ENCODE assay signal across 8 mouse cellular contexts in the genomic region with DNA sequence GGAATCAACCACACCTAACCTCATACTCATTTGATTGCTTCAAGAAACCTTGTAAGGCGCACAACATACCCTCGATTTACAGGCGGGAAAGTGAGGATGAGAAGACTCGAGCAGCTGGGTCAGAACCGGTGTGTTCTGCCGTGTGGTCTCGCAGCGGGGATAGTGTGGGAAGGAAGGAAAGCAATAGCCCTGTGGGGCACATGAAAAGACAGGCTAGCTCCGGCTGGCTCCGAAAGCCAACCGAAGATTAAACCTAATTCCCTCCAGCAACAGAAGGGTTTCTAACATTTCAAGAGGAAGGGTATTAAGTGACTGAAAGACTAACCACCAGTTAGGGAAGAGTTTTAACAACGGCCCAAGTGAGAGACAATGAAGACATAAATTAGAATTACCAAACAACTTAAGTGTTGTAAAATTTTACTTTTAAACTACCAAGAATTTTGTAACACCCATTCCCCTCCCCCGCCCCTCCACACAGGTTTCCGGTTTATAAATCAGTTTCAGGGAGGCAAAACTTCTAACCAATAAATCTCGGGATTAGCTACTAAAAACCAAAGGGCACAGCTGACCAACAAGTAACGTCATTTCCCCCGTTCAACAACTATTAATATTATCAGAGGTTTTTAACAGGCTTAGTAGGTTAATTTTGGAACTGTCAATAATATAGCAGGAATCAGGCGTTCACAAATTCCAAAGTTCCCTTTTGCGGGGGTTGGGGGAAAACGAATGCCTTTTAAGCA. TPM values are rescaled to one million over a fixed set of nuclear protein-coding genes. Genes with fewer than 3 reads are reported as not detected.
A peak's percentile ranks its signal among the peaks of the same experiment; 100 is the strongest.
DNase-seq lines count a peak whose midpoint lies in the region; ATAC-seq and TF ChIP-seq lines count a peak whose summit lies in the region.

No protein-coding gene starts in this region.

- H3K27ac ChIP-seq in left cerebral cortex, adult 2 months = no peak overlapping the region; the same call in 1 of the 2 replicates
- peak overlapping the region; percentile 98; the same call in 1 of the 2 replicates for H3K27ac ChIP-seq in midbrain, embryonic 12.5 days (replicated peaks)

- WGBS in midbrain, embryonic 12.5 days = 13% methylated on average over 20 of the region's 20 CpGs

- H3K9me3 ChIP-seq in midbrain, embryonic 12.5 days = no peaks in the 10 kb centered on the region

- no peak for ATAC-seq in midbrain, embryonic 12.5 days (ENCODE audit: low FRiP score, low read depth)

- H3K9ac ChIP-seq in midbrain, embryonic 12.5 days (replicated peaks) = peak overlapping the region; percentile 94

- H3K27me3 ChIP-seq in midbrain, embryonic 12.5 days = no peaks in the 10 kb centered on the region

- intact Hi-C loops in left cerebral cortex, adult 2 months (cut with DNase I) = loop anchor here (2.0 kb wide), 1 partner anchor 66 kb away; no protein-coding TSS in a partner anchor

- peak overlapping the region; percentile 78 for H3K4me3 ChIP-seq in left cerebral cortex, adult 2 months
- peak overlapping the region; percentile 91 for H3K4me3 ChIP-seq in midbrain, embryonic 12.5 days

- H3K4me2 ChIP-seq in midbrain, embryonic 12.5 days (replicated peaks) = peak overlapping the region; percentile 80

- no peak for TF ChIP-seq CTCF in left cerebral cortex, adult 2 months (IDR thresholded peaks at IDR 0.05)

- DNase-seq in left cerebral cortex, adult 2 months (ENCODE audit: extremely low spot score in 1 of 2, low spot score in 2 of 2) = no peak
- no peak for DNase-seq in left cerebral cortex, adult 9 months (ENCODE audit: low spot score in 2 of 2)
- DNase-seq in embryo, embryonic 9.5 days (ENCODE audit: extremely low spot score) = peak; percentile 13
- DNase-seq in hindlimb bud, embryonic 11.5 days (ENCODE audit: extremely low spot score, low read depth, low spot score) = peak; percentile 28
- DNase-seq in cerebellum, postnatal 14 days = no peak
- no peak for DNase-seq in right cerebral cortex, postnatal 36 days (ENCODE audit: low spot score in 2 of 2)
- DNase-seq in gastrocnemius, adult 18-20 months (ENCODE audit: low spot score) = no peak

- peaks cover 27% of the 10 kb centered on the region for H3K4me1 ChIP-seq in midbrain, embryonic 12.5 days

- peaks cover 25% of the 10 kb centered on the region for H3K36me3 ChIP-seq in midbrain, embryonic 12.5 days

RNA-seq across cellular contexts. Expression of gene Maml1, which starts 1.5 kb away (rescaled TPM):
- 10 to 100 TPM; 11.1 to 11.5 TPM for total RNA-seq in left cerebral cortex, adult 2 months (2021)
- 6.4 and 6.6 TPM in 2 replicates for polyA plus RNA-seq in midbrain, embryonic 12.5 days (2016; fragmentation: Nextera tagmentation; extraction: Ambion mirVana)
- total RNA-seq in gastrocnemius, adult 18-20 months (2021) = 1 to 10 TPM; 4.9 to 7.4 TPM

RNA-seq across cellular contexts. Expression of gene Canx, which starts 34.8 kb away (rescaled TPM):
- total RNA-seq in left cerebral cortex, adult 2 months (2021) = 100 to 1,000 TPM; 387 to 418 TPM
- 282 and 289 TPM in 2 replicates for polyA plus RNA-seq in midbrain, embryonic 12.5 days (2016; fragmentation: Nextera tagmentation; extraction: Ambion mirVana)
- 100 to 1,000 TPM in 1 of 2 experiments, 10 to 100 TPM in 1; 92.2 to 110 TPM for total RNA-seq in gastrocnemius, adult 18-20 months (2021)

RNA-seq across cellular contexts. Expression of gene Ltc4s, which starts 52.2 kb away (rescaled TPM):
- total RNA-seq in left cerebral cortex, adult 2 months (2021) = 1 to 10 TPM; 5.9 to 8.7 TPM
- 0.85 and 1.3 TPM in 2 replicates for polyA plus RNA-seq in midbrain, embryonic 12.5 days (2016; fragmentation: Nextera tagmentation; extraction: Ambion mirVana)
- total RNA-seq in gastrocnemius, adult 18-20 months (2021) = 1 to 10 TPM in 1 of 2 experiments, under 1 TPM in 1; 0.89 to 2.7 TPM

Comparison
In these comparisons a context has a peak if more than half of its experiments do, and no peak if none do; other contexts are left out.
1. DNase-seq: peak in embryo, embryonic 9.5 days (single experiment) and hindlimb bud, embryonic 11.5 days (single experiment); none in left cerebral cortex, adult 2 months (0 of 2), left cerebral cortex, adult 9 months (0 of 2), cerebellum, postnatal 14 days (0 of 2), right cerebral cortex, postnatal 36 days (0 of 2) and gastrocnemius, adult 18-20 months (single experiment).